Mouse (Mus musculus) liver, embryonic 16.5 days (tissue): ENCODE measurements around the gene Lmx1a. TPM values are rescaled to one million over a fixed set of nuclear protein-coding genes. Genes with fewer than 3 reads are reported as not detected.

ENCODE experiments used
- ATAC-seq: fragments of 200-750 bp; cut with Nextera tagmentation; 2 replicates; pipeline ENCODE4 v1.8.0; 2017; ENCODE audit warnings: low read depth, mild to moderate bottlenecking, moderate number of reproducible peaks, moderate library complexity
- H3K27ac ChIP-seq: fragments of 300-500 bp; sonication (generic); 2 replicates; pipeline ENCODE4 v1.5.1; 2014; ENCODE audit warnings: mild to moderate bottlenecking, low read length
- H3K27me3 ChIP-seq: fragments of 300-500 bp; sonication (generic); 2 replicates; pipeline ENCODE4 v1.6.1; 2014; ENCODE audit warnings: low read depth, low read length, mixed read lengths; ENCODE audit not compliant: control insufficient read depth, insufficient read depth
- H3K36me3 ChIP-seq: fragments of 300-500 bp; sonication (generic); 2 replicates; pipeline ENCODE4 v1.6.1; 2014; ENCODE audit warnings: mild to moderate bottlenecking; ENCODE audit not compliant: control insufficient read depth, insufficient read depth
- H3K4me1 ChIP-seq: fragments of 300-500 bp; sonication (generic); 2 replicates; pipeline ENCODE4 v1.6.1; 2014; ENCODE audit warnings: low read depth, low read length, mixed read lengths; ENCODE audit not compliant: control insufficient read depth
- H3K4me2 ChIP-seq: fragments of 300-500 bp; sonication (generic); 2 replicates; pipeline ENCODE4 v1.6.1; 2014; ENCODE audit warnings: low read depth, low read length, mixed read lengths
- H3K4me3 ChIP-seq: fragments of 300-500 bp; sonication (generic); 2 replicates; pipeline ENCODE4 v1.5.1; 2014; ENCODE audit warnings: low read depth, mild to moderate bottlenecking, low read length
- H3K9ac ChIP-seq: fragments of 300-500 bp; sonication (generic); 2 replicates; pipeline ENCODE4 v1.6.1; 2014; ENCODE audit warnings: low read depth, low read length
- H3K9me3 ChIP-seq: fragments of 300-500 bp; sonication (generic); replicated peaks from 2 replicates; pipeline ENCODE4 v1.6.1; 2016; ENCODE audit warnings: low read length; ENCODE audit not compliant: control insufficient read depth
- WGBS: fragments of 180-500 bp; shearing (Covaris S2); extraction: QIAGEN DNeasy Blood & Tissue Kit; methylation state at CpG from one replicate; pipeline ENCODE4 v1.1.7; 2014; ENCODE audit not compliant: insufficient replicate concordance; 5-methylcytosine and 5-hydroxymethylcytosine counted together
- polyA plus RNA-seq: library from polyadenylated mRNA; unstranded; fragments of >200 nt; fragmentation: Nextera tagmentation; extraction: Ambion mirVana; gene quantifications from 2 replicates; pipeline ENCODE4 v1.2.1, GENCODE M21; 2015

Gene Lmx1a
- polyA plus RNA-seq, 1 experiment from 2014 or later = 0.04 TPM

- no peaks in the 10 kb centered on the region for H3K27me3 ChIP-seq
- H3K9ac ChIP-seq = no peak overlapping the region
- no peak for ATAC-seq
- no peak overlapping the region for H3K27ac ChIP-seq
- no peaks in the 10 kb centered on the region for H3K36me3 ChIP-seq
- H3K4me3 ChIP-seq = no peak overlapping the region
- H3K4me2 ChIP-seq = no peak overlapping the region
- WGBS = 46% methylated on average over 6 of the region's 6 CpGs
- no peaks in the 10 kb centered on the region for H3K4me1 ChIP-seq
- H3K9me3 ChIP-seq = no peaks in the 10 kb centered on the region
These were observed 26.8 kb downstream of the Lmx1a start for GRCm38 (mm10) chr1:167715730-167716341.

- no peak for ATAC-seq
- Histone ChIP-seq H3K9ac (no peak overlapping the region), H3K4me1 (no peaks in the 10 kb centered on the region), H3K4me3 (no peak overlapping the region), H3K9me3 (no peaks in the 10 kb centered on the region), H3K27me3 (no peaks in the 10 kb centered on the region), H3K4me2 (no peak overlapping the region), H3K27ac (no peak overlapping the region), H3K36me3 (no peaks in the 10 kb centered on the region)
- 9% methylated on average over 6 of the region's 6 CpGs for WGBS
These were observed 45.4 kb downstream of the Lmx1a start for GRCm38 (mm10) chr1:167734471-167734870.

GRCm38 (mm10) chr1:167736793-167737192 is 47.8 kb downstream of the Lmx1a start:
- H3K36me3 ChIP-seq = no peaks in the 10 kb centered on the region

GRCm38 (mm10) chr1:167739286-167739685 is 50.2 kb downstream of the Lmx1a start:
- no peak overlapping the region for H3K4me2 ChIP-seq
- no peak for ATAC-seq
- 57% methylated on average over 7 of the region's 7 CpGs for WGBS
- no peaks in the 10 kb centered on the region for H3K36me3 ChIP-seq
- no peak overlapping the region for H3K4me3 ChIP-seq
- no peaks in the 10 kb centered on the region for H3K4me1 ChIP-seq
- H3K27ac ChIP-seq = no peak overlapping the region
- no peaks in the 10 kb centered on the region for H3K27me3 ChIP-seq
- no peaks in the 10 kb centered on the region for H3K9me3 ChIP-seq
- no peak overlapping the region for H3K9ac ChIP-seq

More at GRCm38 (mm10) chr1:167736793-167737192, 47.8 kb downstream of the Lmx1a start:
- ATAC-seq = no peak
- no peaks in the 10 kb centered on the region for H3K9me3 ChIP-seq
- 73% methylated on average over 3 of the region's 3 CpGs for WGBS
- H3K4me3 ChIP-seq = no peak overlapping the region
- H3K9ac ChIP-seq = no peak overlapping the region
- H3K27ac ChIP-seq = no peak overlapping the region
- no peak overlapping the region for H3K4me2 ChIP-seq
- no peaks in the 10 kb centered on the region for H3K27me3 ChIP-seq
- H3K4me1 ChIP-seq = no peaks in the 10 kb centered on the region

- no peak overlapping the region for H3K9ac ChIP-seq
- H3K9me3 ChIP-seq = no peaks in the 10 kb centered on the region
- no peaks in the 10 kb centered on the region for H3K27me3 ChIP-seq
- no peak overlapping the region for H3K4me2 ChIP-seq
- peak; percentile 39; the same call in 1 of the 2 replicates for ATAC-seq
- H3K4me3 ChIP-seq = no peak overlapping the region
- H3K27ac ChIP-seq = no peak overlapping the region
- no peaks in the 10 kb centered on the region for H3K36me3 ChIP-seq
- no peaks in the 10 kb centered on the region for H3K4me1 ChIP-seq
- 34% methylated on average over 6 of the region's 6 CpGs for WGBS
These were observed 57.6 kb downstream of the Lmx1a start for GRCm38 (mm10) chr1:167746676-167747075.

GRCm38 (mm10) chr1:167752661-167753060 is 63.6 kb downstream of the Lmx1a start:
- no peak overlapping the region for H3K9ac ChIP-seq
- no peaks in the 10 kb centered on the region for H3K36me3 ChIP-seq
- no peak overlapping the region for H3K4me2 ChIP-seq
- no peaks in the 10 kb centered on the region for H3K9me3 ChIP-seq
- H3K27ac ChIP-seq = no peak overlapping the region
- ATAC-seq = no peak
- H3K27me3 ChIP-seq = no peaks in the 10 kb centered on the region
- 61% methylated on average over 5 of the region's 5 CpGs for WGBS
- no peaks in the 10 kb centered on the region for H3K4me1 ChIP-seq
- H3K4me3 ChIP-seq = no peak overlapping the region

GRCm38 (mm10) chr1:167754085-167754484 is 65.0 kb downstream of the Lmx1a start:
- H3K27me3 ChIP-seq = no peaks in the 10 kb centered on the region
- H3K4me3 ChIP-seq = no peak overlapping the region
- no peak for ATAC-seq
- no peaks in the 10 kb centered on the region for H3K9me3 ChIP-seq
- no peak overlapping the region for H3K9ac ChIP-seq
- H3K27ac ChIP-seq = no peak overlapping the region
- H3K36me3 ChIP-seq = no peaks in the 10 kb centered on the region
- 50% methylated on average over 4 of the region's 4 CpGs for WGBS
- H3K4me2 ChIP-seq = no peak overlapping the region
- H3K4me1 ChIP-seq = no peaks in the 10 kb centered on the region

- H3K9ac ChIP-seq = no peak overlapping the region
- no peaks in the 10 kb centered on the region for H3K27me3 ChIP-seq
- H3K4me2 ChIP-seq = no peak overlapping the region
- 27% methylated on average over 14 of the region's 14 CpGs for WGBS
- H3K27ac ChIP-seq = no peak overlapping the region
- no peaks in the 10 kb centered on the region for H3K9me3 ChIP-seq
- no peak for ATAC-seq
- H3K4me1 ChIP-seq = no peaks in the 10 kb centered on the region
- H3K4me3 ChIP-seq = no peak overlapping the region
- H3K36me3 ChIP-seq = no peaks in the 10 kb centered on the region
These were observed 65.8 kb downstream of the Lmx1a start for GRCm38 (mm10) chr1:167754636-167755522.

- Histone ChIP-seq H3K9ac (no peak overlapping the region), H3K4me2 (no peak overlapping the region), H3K27ac (no peak overlapping the region), H3K9me3 (no peaks in the 10 kb centered on the region), H3K4me3 (no peak overlapping the region), H3K27me3 (no peaks in the 10 kb centered on the region), H3K36me3 (no peaks in the 10 kb centered on the region), H3K4me1 (no peaks in the 10 kb centered on the region)
- 71% methylated on average over 8 of the region's 8 CpGs for WGBS
- ATAC-seq = no peak
These were observed 69.2 kb downstream of the Lmx1a start for GRCm38 (mm10) chr1:167758208-167758607.
